Mouse (Mus musculus) heart, postnatal 25 days (tissue): ENCODE data around the gene Card14. TPM values are rescaled to one million over a fixed set of nuclear protein-coding genes. Genes with fewer than 3 reads are reported as not detected.
"Not testable (repeated sequence)": the region's sequence is repeated elsewhere in the genome, so short reads cannot be mapped to it uniquely, and the experiment has no call there.

Experiments
- DNase-seq: peaks from one replicate; pipeline ENCODE4 v3.0.0; 2022; ENCODE audit warnings: low spot score
- intact Hi-C: fragments of 180-260 bp; cut with DNase I; formaldehyde crosslinking; loops from one replicate; pipeline ENCODE4 v1.15.1; 2025
- total RNA-seq, 2 experiments: library from RNA; stranded (reverse); gene quantifications; 2 replicates each; pipeline ENCODE4 v1.2.3; 2021

Gene Card14
- total RNA-seq, 2 experiments from 2014 or later, result 0.08 to 0.10 TPM

GRCm38 (mm10) chr11:119344865-119345264, 37.3 kb downstream of the Card14 start:
- intact Hi-C loops, result loop anchor here (5.0 kb wide), 1 partner anchor 147 kb away; the partner anchor contains the start of gene Endov
- no peak for DNase-seq

- no peak for DNase-seq
- intact Hi-C loops, result no loop called here
These were observed 39.6 kb downstream of the Card14 start for GRCm38 (mm10) chr11:119347125-119347524.

GRCm38 (mm10) chr11:119352113-119352512, 44.5 kb downstream of the Card14 start:
- intact Hi-C loops, result no loop called here
- no peak for DNase-seq

- intact Hi-C loops, result no loop called here
- no peak for DNase-seq
These were observed 46.4 kb downstream of the Card14 start for GRCm38 (mm10) chr11:119353946-119354345.

- intact Hi-C loops, result loop anchor here (5.0 kb wide), 1 partner anchor 37 kb away; the partner anchor contains the start of gene Rnf213
- DNase-seq, result peak; percentile 28
These were observed 47.4 kb downstream of the Card14 start for GRCm38 (mm10) chr11:119354798-119355442.

- intact Hi-C loops, result loop anchor here (5.0 kb wide), 1 partner anchor 37 kb away; the partner anchor contains the start of gene Rnf213
- DNase-seq, result peak; percentile 82
These were observed 48.1 kb downstream of the Card14 start, which contains the start of the genes Sgsh and Slc26a11 for GRCm38 (mm10) chr11:119355443-119356385. Gene Sgsh (minus strand): TSS chr11:119355536. Gene Slc26a11 (plus strand): TSS chr11:119355557.

GRCm38 (mm10) chr11:119359089-119359488, 51.5 kb downstream of the Card14 start:
- no peak for DNase-seq
- intact Hi-C loops, result loop anchor here (5.0 kb wide), 1 partner anchor 33 kb away; the partner anchor contains the start of gene Rnf213

- no peak for DNase-seq
- intact Hi-C loops, result loop anchor here (1.0 to 5.0 kb wide), 2 partner anchors 23 to 39 kb away; no protein-coding TSS in a partner anchor
These were observed 55.4 kb downstream of the Card14 start for GRCm38 (mm10) chr11:119362769-119363533.

- peak; percentile 34 for DNase-seq
- intact Hi-C loops, result loop anchor here (1.0 to 5.0 kb wide), 2 partner anchors 23 to 39 kb away; no protein-coding TSS in a partner anchor
These were observed 56.1 kb downstream of the Card14 start for GRCm38 (mm10) chr11:119363534-119364145.

- DNase-seq, result no peak
- intact Hi-C loops, result no loop called here
These were observed 67.9 kb downstream of the Card14 start for GRCm38 (mm10) chr11:119375425-119375824.

- intact Hi-C loops, result no loop called here
These were observed 69.8 kb downstream of the Card14 start for GRCm38 (mm10) chr11:119377326-119377725.

GRCm38 (mm10) chr11:119378551-119378950, 71.0 kb downstream of the Card14 start:
- intact Hi-C loops, result no loop called here
- DNase-seq, result no peak

More at GRCm38 (mm10) chr11:119377326-119377725, 69.8 kb downstream of the Card14 start:
- no peak for DNase-seq

- intact Hi-C loops, result no loop called here
- no peak for DNase-seq
These were observed 74.2 kb downstream of the Card14 start for GRCm38 (mm10) chr11:119381631-119382337.

GRCm38 (mm10) chr11:119382338-119382850, 74.8 kb downstream of the Card14 start:
- intact Hi-C loops, result no loop called here

GRCm38 (mm10) chr11:119384904-119385303, 77.3 kb downstream of the Card14 start:
- intact Hi-C loops, result no loop called here
- no peak for DNase-seq

More at GRCm38 (mm10) chr11:119382338-119382850, 74.8 kb downstream of the Card14 start:
- DNase-seq, result no peak

- intact Hi-C loops, result no loop called here
- no peak for DNase-seq
These were observed 78.7 kb downstream of the Card14 start for GRCm38 (mm10) chr11:119386306-119386705.

- intact Hi-C loops, DNase-seq: not testable (repeated sequence)
These were observed 79.7 kb downstream of the Card14 start for GRCm38 (mm10) chr11:119387273-119387672.

GRCm38 (mm10) chr11:119389851-119390270, 82.3 kb downstream of the Card14 start:
- intact Hi-C loops, result loop anchor here (5.0 kb wide), 1 partner anchor 33 kb away; the partner anchor contains the start of genes Sgsh and Slc26a11
- DNase-seq, result peak; percentile 60
